Mouse (Mus musculus): ENCODE measurements around the gene Atp9a. TPM values are rescaled to one million over a fixed set of nuclear protein-coding genes. Genes with fewer than 3 reads are reported as not detected.

Atp9a gene
- polyA plus RNA-seq, 1 experiment from 2014 or later: 1.8 TPM

GRCm38 (mm10) chr2:168738854-168739253 lies 3.4 kb downstream of the Atp9a start:
- Histone ChIP-seq H3K4me1 (replicated peaks) (no peaks in the 10 kb centered on the region), H3K4me3 (replicated peaks) (no peak overlapping the region), H3K4me2 (no peak overlapping the region), H3K36me3 (no peaks in the 10 kb centered on the region), H3K9me3 (replicated peaks) (no peaks in the 10 kb centered on the region), H3K9ac (no peak overlapping the region), H3K27me3 (peaks cover 25% of the 10 kb centered on the region), H3K27ac (no peak overlapping the region)
- 76% methylated on average over 1 of the region's 1 CpGs for WGBS (ENCODE audit: insufficient replicate concordance)
- ATAC-seq (ENCODE audit: low read depth): no peak
- no peak for DNase-seq

- Histone ChIP-seq H3K4me1 (replicated peaks) (no peaks in the 10 kb centered on the region), H3K9ac (no peak overlapping the region), H3K36me3 (no peaks in the 10 kb centered on the region), H3K4me3 (replicated peaks) (no peak overlapping the region), H3K27ac (no peak overlapping the region), H3K27me3 (peaks cover 25% of the 10 kb centered on the region), H3K9me3 (replicated peaks) (no peaks in the 10 kb centered on the region), H3K4me2 (no peak overlapping the region)
- no peak for ATAC-seq (ENCODE audit: low read depth)
- no peak for DNase-seq
- WGBS (ENCODE audit: insufficient replicate concordance): 75% methylated on average over 10 of the region's 10 CpGs
Observed at GRCm38 (mm10) chr2:168737878-168738277, 4.3 kb downstream of the Atp9a start.

GRCm38 (mm10) chr2:168734023-168734422 lies 8.2 kb downstream of the Atp9a start:
- H3K27me3 ChIP-seq: no peaks in the 10 kb centered on the region
- no peaks in the 10 kb centered on the region for H3K4me1 ChIP-seq (replicated peaks)
- H3K4me3 ChIP-seq (replicated peaks): no peak overlapping the region
- DNase-seq (no peak), ATAC-seq (ENCODE audit: low read depth) (no peak)
- H3K9ac ChIP-seq: no peak overlapping the region
- H3K36me3 ChIP-seq: no peaks in the 10 kb centered on the region
- H3K4me2 ChIP-seq: no peak overlapping the region
- no peak overlapping the region for H3K27ac ChIP-seq
- H3K9me3 ChIP-seq (replicated peaks): no peaks in the 10 kb centered on the region
- 46% methylated on average over 11 of the region's 11 CpGs for WGBS (ENCODE audit: insufficient replicate concordance)

- no peaks in the 10 kb centered on the region for H3K36me3 ChIP-seq
- DNase-seq: no peak
- no peak overlapping the region for H3K27ac ChIP-seq
- 69% methylated on average over 8 of the region's 8 CpGs for WGBS (ENCODE audit: insufficient replicate concordance)
- H3K4me3 ChIP-seq (replicated peaks): no peak overlapping the region
- no peaks in the 10 kb centered on the region for H3K27me3 ChIP-seq
- H3K9ac ChIP-seq: no peak overlapping the region
- no peak for ATAC-seq (ENCODE audit: low read depth)
- no peak overlapping the region for H3K4me2 ChIP-seq
- no peaks in the 10 kb centered on the region for H3K4me1 ChIP-seq (replicated peaks)
- no peaks in the 10 kb centered on the region for H3K9me3 ChIP-seq (replicated peaks)
Observed at GRCm38 (mm10) chr2:168731258-168731657, 11.0 kb downstream of the Atp9a start.

- no peak for ATAC-seq (ENCODE audit: low read depth)
- Histone ChIP-seq H3K27ac (no peak overlapping the region), H3K27me3 (no peaks in the 10 kb centered on the region), H3K9ac (no peak overlapping the region), H3K4me2 (no peak overlapping the region), H3K9me3 (replicated peaks) (no peaks in the 10 kb centered on the region), H3K4me3 (replicated peaks) (no peak overlapping the region), H3K36me3 (no peaks in the 10 kb centered on the region), H3K4me1 (replicated peaks) (no peaks in the 10 kb centered on the region)
- WGBS (ENCODE audit: insufficient replicate concordance): 66% methylated on average over 12 of the region's 12 CpGs
- no peak for DNase-seq
Observed at GRCm38 (mm10) chr2:168729736-168730135, 12.5 kb downstream of the Atp9a start.

GRCm38 (mm10) chr2:168728045-168728444 lies 14.2 kb downstream of the Atp9a start:
- no peaks in the 10 kb centered on the region for H3K36me3 ChIP-seq
- no peaks in the 10 kb centered on the region for H3K9me3 ChIP-seq (replicated peaks)
- WGBS (ENCODE audit: insufficient replicate concordance): 72% methylated on average over 12 of the region's 12 CpGs
- H3K27me3 ChIP-seq: no peaks in the 10 kb centered on the region
- H3K9ac ChIP-seq: no peak overlapping the region
- no peak for DNase-seq
- no peak overlapping the region for H3K27ac ChIP-seq
- no peak for ATAC-seq (ENCODE audit: low read depth)
- H3K4me1 ChIP-seq (replicated peaks): no peaks in the 10 kb centered on the region
- H3K4me2 ChIP-seq: no peak overlapping the region
- H3K4me3 ChIP-seq (replicated peaks): no peak overlapping the region

- H3K36me3 ChIP-seq: no peaks in the 10 kb centered on the region
- no peak overlapping the region for H3K4me3 ChIP-seq (replicated peaks)
- no peak overlapping the region for H3K27ac ChIP-seq
- DNase-seq: no peak
- 57% methylated on average over 6 of the region's 6 CpGs for WGBS (ENCODE audit: insufficient replicate concordance)
- H3K27me3 ChIP-seq: no peaks in the 10 kb centered on the region
- peak; percentile 70 for ATAC-seq (ENCODE audit: low read depth)
- H3K4me2 ChIP-seq: no peak overlapping the region
- no peak overlapping the region for H3K9ac ChIP-seq
- H3K4me1 ChIP-seq (replicated peaks): no peaks in the 10 kb centered on the region
- H3K9me3 ChIP-seq (replicated peaks): no peaks in the 10 kb centered on the region
Observed at GRCm38 (mm10) chr2:168726007-168726406, 16.2 kb downstream of the Atp9a start.

GRCm38 (mm10) chr2:168721313-168721712 lies 20.9 kb downstream of the Atp9a start:
- Histone ChIP-seq H3K9me3 (replicated peaks) (no peaks in the 10 kb centered on the region), H3K27ac (no peak overlapping the region), H3K36me3 (no peaks in the 10 kb centered on the region), H3K9ac (no peak overlapping the region), H3K4me3 (replicated peaks) (no peak overlapping the region), H3K27me3 (no peaks in the 10 kb centered on the region), H3K4me2 (no peak overlapping the region), H3K4me1 (replicated peaks) (no peaks in the 10 kb centered on the region)
- DNase-seq (no peak), ATAC-seq (ENCODE audit: low read depth) (no peak)
- WGBS (ENCODE audit: insufficient replicate concordance): 71% methylated on average over 14 of the region's 14 CpGs

- Histone ChIP-seq H3K9ac (no peak overlapping the region), H3K27me3 (no peaks in the 10 kb centered on the region), H3K9me3 (replicated peaks) (no peaks in the 10 kb centered on the region), H3K4me3 (replicated peaks) (no peak overlapping the region), H3K27ac (no peak overlapping the region), H3K36me3 (no peaks in the 10 kb centered on the region), H3K4me1 (replicated peaks) (no peaks in the 10 kb centered on the region), H3K4me2 (no peak overlapping the region)
- DNase-seq (no peak), ATAC-seq (ENCODE audit: low read depth) (no peak)
- WGBS (ENCODE audit: insufficient replicate concordance): 49% methylated on average over 4 of the region's 4 CpGs
Observed at GRCm38 (mm10) chr2:168719742-168720141, 22.5 kb downstream of the Atp9a start.

GRCm38 (mm10) chr2:168718735-168719134 lies 23.5 kb downstream of the Atp9a start:
- WGBS (ENCODE audit: insufficient replicate concordance): 73% methylated on average over 10 of the region's 10 CpGs
- no peaks in the 10 kb centered on the region for H3K36me3 ChIP-seq
- H3K4me3 ChIP-seq (replicated peaks): no peak overlapping the region
- no peaks in the 10 kb centered on the region for H3K27me3 ChIP-seq
- H3K9ac ChIP-seq: no peak overlapping the region
- DNase-seq: no peak
- no peak for ATAC-seq (ENCODE audit: low read depth)
- H3K4me1 ChIP-seq (replicated peaks): no peaks in the 10 kb centered on the region
- no peak overlapping the region for H3K27ac ChIP-seq
- no peaks in the 10 kb centered on the region for H3K9me3 ChIP-seq (replicated peaks)
- no peak overlapping the region for H3K4me2 ChIP-seq

GRCm38 (mm10) chr2:168718267-168718666 lies 23.9 kb downstream of the Atp9a start:
- no peak for DNase-seq
- no peaks in the 10 kb centered on the region for H3K27me3 ChIP-seq
- WGBS (ENCODE audit: insufficient replicate concordance): 74% methylated on average over 2 of the region's 2 CpGs
- H3K27ac ChIP-seq: no peak overlapping the region
- H3K36me3 ChIP-seq: no peaks in the 10 kb centered on the region
- H3K9me3 ChIP-seq (replicated peaks): no peaks in the 10 kb centered on the region
- ATAC-seq (ENCODE audit: low read depth): no peak
- no peak overlapping the region for H3K9ac ChIP-seq
- H3K4me1 ChIP-seq (replicated peaks): no peaks in the 10 kb centered on the region
- H3K4me2 ChIP-seq: no peak overlapping the region
- H3K4me3 ChIP-seq (replicated peaks): no peak overlapping the region

- Histone ChIP-seq H3K4me3 (replicated peaks) (no peak overlapping the region), H3K36me3 (no peaks in the 10 kb centered on the region), H3K9ac (no peak overlapping the region), H3K9me3 (replicated peaks) (no peaks in the 10 kb centered on the region), H3K27ac (no peak overlapping the region), H3K4me2 (no peak overlapping the region), H3K27me3 (no peaks in the 10 kb centered on the region), H3K4me1 (replicated peaks) (0 out of 2 replicates have a peak, but pooled peaks cover 4% of the 10 kb centered on the region)
- DNase-seq: no peak
- WGBS (ENCODE audit: insufficient replicate concordance): 79% methylated on average over 20 of the region's 20 CpGs
- ATAC-seq (ENCODE audit: low read depth): no peak
Observed at GRCm38 (mm10) chr2:168712199-168713176, 29.7 kb downstream of the Atp9a start.

Measured in liver, embryonic 13.5 days (tissue).